Mouse (Mus musculus): Measurements from ENCODE around the gene Olfr523. TPM values are rescaled to one million over a fixed set of nuclear protein-coding genes. Genes with fewer than 3 reads are reported as not detected.
A peak's percentile ranks its signal among the peaks of the same experiment; 100 is the strongest.

The Olfr523 gene
- total RNA-seq, 1 experiment from 2014 or later, result not detected

DNA sequence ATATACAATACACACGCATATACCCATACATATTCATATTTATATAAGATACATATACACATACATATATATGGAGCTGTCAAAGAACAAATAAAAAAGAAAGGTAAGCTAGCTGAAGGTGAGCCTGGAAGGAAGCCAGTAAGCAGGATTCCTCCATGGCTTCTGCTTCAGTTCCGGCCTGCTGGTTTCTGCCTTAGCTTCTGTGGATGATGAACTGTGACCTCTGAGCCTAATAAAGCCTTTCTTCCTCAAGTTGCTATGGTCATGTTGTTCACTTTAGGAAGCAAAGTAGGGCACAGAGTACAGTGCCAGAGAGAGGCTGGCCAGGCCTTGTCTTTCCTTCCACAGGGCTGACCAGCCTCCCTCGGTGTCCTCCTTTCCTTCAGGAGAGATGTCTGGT is 2.2 kb upstream of the Olfr523 start:
- no peak for ATAC-seq (replicated peaks; ENCODE audit: low read depth, poor library complexity, severe bottlenecking)

DNA sequence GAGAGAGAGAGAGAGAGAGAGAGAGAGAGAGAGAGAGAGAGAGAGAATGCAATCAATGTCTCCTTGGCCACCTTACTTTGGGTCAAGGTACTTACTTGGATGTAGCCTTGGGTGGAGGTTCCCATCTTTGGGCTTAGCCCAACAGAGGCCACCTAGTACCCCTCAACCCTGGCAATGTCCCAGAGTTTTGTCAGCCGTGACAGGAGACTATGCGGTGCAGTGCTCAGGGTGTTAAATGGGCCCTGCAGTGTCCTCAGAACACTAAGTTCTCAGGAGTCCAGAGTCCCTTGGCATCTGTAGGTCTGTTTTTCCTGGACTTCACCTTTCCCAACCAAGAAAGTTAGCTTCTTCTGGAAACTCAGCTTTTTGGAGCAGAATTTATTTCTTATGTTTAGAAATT is 6.2 kb downstream of the Olfr523 start:
- ATAC-seq (replicated peaks; ENCODE audit: low read depth, poor library complexity, severe bottlenecking), result no peak

DNA sequence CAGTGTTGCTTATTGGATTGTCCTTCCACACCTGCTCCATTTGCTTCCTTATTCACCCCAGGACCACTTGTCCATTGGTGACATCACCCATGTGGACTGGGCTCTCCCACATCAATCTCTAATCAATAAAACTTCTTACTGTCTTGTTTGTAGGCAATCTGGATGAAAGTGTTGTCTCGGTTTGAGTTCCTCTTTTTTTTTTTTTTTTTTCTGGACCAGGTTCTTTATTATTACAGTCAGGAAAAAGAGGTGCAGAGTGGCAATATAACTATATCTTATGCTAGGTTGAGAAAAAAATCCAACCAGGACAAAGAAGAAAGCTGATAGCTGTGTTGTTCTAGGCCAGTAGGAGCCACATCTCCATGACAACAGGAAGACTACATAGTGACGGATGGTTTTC is 7.7 kb downstream of the Olfr523 start:
- no peak for ATAC-seq (replicated peaks; ENCODE audit: low read depth, poor library complexity, severe bottlenecking)

DNA sequence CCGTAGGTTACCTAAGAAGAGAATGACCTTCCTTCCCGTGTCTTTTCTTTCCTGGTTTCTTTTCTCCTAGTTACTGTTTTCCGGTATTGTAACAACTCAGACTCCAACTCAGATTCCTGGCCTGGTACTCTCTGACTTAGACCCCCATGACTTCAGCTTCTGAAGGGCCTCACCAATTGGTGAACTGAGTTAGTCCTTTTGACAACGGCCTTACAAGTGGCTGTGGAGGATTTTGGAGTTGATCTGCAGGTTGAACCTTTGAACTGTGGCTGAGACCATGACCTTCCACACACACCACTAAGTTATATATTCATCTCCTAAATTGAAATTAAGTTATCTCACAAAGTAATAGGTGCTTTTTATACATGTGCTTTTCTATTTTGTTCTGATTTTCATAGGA is 11.2 kb downstream of the Olfr523 start:
- ATAC-seq (replicated peaks; ENCODE audit: low read depth, poor library complexity, severe bottlenecking), result no peak

DNA sequence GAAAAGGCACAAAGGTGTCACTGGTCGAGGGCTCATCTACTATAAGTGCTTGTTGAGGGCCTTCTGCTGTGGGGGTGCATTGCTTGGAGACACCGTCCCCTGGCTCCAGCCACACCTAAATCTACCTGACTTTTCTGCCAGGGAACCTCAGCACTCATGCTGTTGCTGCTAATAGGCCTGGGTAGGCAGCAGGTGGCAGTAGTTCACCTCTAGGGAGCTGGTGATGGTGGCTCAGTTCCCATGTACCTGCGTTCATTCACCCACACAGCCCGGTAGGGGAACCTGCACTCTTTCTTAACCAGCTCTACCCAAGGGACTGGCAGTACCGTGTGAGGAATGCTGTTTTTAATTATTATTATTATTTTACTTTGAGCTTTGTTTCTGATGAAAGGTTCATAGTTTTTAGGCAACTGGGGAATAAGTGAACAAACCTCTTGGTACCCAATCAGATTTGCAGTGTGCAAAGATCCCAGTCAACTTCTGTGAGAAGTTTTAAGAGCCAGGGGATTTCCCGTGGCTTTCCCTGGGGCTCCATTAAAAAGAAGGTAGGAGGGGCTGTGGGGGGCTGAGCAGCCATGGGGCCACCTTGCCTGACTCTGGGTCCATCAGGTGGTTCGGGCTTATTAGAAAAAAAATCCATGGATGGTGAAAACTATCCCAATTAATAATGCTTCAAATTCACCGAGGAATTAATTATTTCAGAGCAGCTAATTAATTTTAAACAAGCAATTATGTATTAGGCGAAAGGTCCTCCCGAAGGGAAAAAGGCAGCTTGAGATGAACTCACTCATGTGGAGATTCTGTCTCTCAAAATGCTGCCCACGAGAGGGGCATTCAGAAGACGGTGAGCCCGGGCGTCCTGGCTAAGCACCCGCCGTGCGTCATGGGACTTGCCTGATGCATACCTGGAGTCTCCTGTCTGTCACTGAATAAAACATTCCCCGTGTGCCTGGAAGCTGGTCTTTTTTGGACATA is 13.9 kb downstream of the Olfr523 start:
- ATAC-seq (replicated peaks; ENCODE audit: low read depth, poor library complexity, severe bottlenecking), result peak; percentile 59; the same call in 1 of the 2 replicates

GRCm38 (mm10) chr7:140187721-140188390 is 14.8 kb downstream of the Olfr523 start:
- no peak for ATAC-seq (replicated peaks; ENCODE audit: low read depth, poor library complexity, severe bottlenecking)

DNA sequence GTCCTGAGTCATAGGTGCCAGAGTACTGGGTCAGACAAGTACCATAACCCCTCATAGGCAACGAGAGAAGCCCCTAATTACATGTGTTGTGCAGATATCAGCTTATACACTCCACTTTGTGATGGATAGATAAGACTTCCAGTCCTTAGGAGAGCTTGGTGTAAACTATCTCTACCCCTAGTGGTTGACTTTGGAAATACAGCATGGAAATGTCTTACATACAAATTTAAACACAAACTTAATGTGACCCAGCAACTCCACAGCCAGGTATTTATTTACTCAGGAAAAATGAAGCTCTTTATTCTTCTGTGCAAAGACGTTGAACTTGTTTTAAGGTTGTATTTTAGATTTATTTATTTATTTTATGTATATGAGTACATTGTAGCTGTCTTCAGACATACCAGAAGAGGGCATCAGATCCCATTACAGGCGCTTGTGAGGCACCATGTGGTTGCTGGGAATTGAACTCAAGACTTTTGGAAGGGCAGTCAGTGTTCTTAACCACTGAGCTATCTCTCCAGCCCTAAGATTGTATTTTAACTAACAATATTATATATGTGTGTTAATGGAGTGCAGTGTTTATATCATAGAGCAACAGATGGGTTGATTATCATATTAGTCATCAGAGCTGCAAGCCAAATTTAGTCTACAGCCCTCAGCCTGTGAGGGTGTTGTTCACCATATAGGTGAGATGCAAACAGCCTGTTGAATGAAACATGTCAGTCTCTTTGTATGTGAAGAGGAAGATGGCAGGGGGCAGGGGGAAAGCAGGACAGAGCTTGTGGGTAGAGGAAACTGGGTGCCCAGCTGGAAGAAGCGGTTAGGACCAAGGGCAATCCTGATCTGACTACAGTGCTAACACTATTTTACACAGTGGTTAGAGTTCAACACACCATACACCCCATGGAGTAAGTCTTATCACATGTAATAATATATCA is 15.6 kb downstream of the Olfr523 start:
- peak; percentile 71 for ATAC-seq (replicated peaks; ENCODE audit: low read depth, poor library complexity, severe bottlenecking)

DNA sequence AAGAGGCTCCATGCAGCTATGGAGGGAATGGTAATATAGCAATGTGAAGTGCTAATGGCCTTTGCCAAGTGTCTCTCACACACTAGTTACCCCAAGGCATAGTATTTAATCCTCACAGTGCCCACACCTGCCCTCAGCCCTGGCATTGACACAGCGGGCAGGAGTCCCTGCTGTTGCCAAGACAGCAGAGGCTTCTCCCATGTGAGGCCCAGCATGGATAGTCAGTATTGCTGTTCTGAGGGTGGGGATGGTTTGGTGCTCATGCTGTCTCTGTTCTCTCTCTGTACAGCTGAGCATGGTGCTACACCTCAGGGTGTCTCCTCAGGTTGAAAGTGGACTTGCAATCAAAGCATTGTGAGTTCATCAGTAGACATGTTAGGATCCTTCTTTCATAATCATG is 17.4 kb downstream of the Olfr523 start:
- ATAC-seq (replicated peaks; ENCODE audit: low read depth, poor library complexity, severe bottlenecking), result no peak

DNA sequence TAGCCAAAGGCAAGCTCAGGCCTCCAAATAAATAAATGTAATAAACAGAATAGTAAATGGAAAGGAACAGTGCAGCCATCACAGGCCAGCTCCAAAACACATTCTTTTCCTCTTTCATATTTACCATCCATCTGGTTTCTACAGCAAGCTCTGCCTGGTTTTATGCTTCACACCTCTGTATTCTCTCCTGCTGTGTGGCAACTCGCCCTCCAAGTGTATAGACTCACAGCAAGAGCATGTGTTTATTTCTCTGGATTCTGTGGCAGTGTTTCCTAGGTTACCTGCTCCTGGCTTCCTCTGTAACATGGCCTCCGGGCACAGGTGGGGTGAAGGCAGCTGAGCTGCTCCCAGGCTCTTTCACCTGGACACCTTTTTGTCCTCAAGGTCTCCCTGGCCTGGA is 19.4 kb downstream of the Olfr523 start:
- no peak for ATAC-seq (replicated peaks; ENCODE audit: low read depth, poor library complexity, severe bottlenecking)

GRCm38 (mm10) chr7:140192851-140193250 is 19.8 kb downstream of the Olfr523 start:
- ATAC-seq (replicated peaks; ENCODE audit: low read depth, poor library complexity, severe bottlenecking), result no peak

GRCm38 (mm10) chr7:140194031-140194430 is 21.0 kb downstream of the Olfr523 start:
- ATAC-seq (replicated peaks; ENCODE audit: low read depth, poor library complexity, severe bottlenecking), result no peak

DNA sequence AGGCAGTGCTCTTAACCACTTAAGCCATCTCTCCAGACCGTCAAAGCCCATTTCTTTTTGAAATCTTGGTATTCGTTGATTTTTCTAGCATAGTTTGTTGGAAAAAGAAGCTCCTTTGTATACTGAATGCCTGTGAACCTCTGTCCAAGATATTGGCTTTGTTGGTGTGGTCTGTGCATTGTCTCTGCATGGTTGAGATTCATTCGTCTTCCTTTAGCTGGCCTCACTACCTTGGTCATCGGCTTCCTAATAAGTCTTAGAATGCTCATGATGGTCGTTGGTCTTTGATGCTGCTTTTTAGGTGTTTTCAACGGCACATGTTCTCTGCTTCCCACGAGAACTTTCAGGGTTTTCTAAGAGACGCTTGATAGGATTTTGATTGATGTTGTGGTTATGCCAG is 23.0 kb downstream of the Olfr523 start:
- ATAC-seq (replicated peaks; ENCODE audit: low read depth, poor library complexity, severe bottlenecking), result no peak

DNA sequence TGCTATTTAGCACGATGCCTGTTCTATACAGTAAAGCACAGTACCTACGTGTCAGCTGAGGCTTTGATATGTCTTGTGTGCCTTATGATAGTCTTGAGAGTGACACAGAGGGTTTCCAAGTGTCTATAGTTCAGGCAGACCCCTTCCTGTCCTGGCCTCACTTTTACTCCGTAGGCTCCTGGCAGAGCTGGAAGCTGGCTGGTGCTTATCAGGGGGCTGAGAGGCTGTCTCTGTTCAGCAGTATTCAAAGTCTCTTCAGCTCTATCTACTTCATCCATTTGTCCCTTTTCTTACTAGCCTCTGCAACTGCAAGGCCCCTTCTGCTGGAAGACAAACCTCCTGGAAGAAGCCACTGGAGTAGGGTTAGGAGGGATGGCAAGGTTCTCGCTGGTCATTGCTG is 28.1 kb downstream of the Olfr523 start:
- no peak for ATAC-seq (replicated peaks; ENCODE audit: low read depth, poor library complexity, severe bottlenecking)

DNA sequence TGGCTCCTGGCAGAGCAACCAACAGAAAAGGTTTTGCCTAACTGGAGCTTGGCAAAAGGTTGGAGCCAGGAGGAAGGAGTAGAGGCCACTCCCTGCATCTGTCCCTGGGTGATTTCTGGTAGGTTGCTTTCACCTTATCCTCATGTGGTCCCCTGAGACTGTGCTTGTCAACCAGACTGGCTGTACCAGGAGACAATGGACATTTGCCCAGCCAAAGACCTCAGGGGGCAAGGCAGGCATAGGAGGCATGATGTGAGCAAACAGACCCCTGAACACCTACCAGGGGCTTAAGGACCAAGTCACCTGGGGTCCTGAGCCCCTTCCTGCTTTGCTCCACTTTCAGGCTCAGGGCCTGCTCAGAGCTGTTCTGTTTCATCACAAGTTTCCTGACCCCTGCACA is 32.8 kb downstream of the Olfr523 start, which contains the start of gene Olfr524:
Olfr524 (minus strand) TSS at position 101 of the 400 bp plus-strand sequence.
- no peak for ATAC-seq (replicated peaks; ENCODE audit: low read depth, poor library complexity, severe bottlenecking)

DNA sequence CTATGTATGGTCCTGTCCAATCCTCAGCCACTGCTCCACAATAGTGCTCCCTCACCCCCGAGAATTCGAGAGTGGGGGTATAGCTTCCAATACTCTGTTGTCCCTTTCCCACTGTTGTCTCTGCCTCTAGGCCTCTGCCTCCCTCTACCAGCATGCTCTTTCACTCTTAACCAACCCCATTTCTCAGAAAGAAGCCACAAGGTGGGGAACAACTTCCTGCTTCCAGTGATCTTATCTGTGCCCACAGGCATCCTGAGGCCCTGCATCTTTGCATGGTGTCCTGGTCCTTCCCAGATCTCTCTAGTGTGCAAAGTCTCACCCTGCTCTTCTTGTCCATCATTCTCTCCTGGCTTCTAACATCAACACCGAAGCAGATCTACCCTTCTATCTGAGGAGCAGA is 33.9 kb downstream of the Olfr523 start:
- peak; percentile 46 for ATAC-seq (replicated peaks; ENCODE audit: low read depth, poor library complexity, severe bottlenecking)

DNA sequence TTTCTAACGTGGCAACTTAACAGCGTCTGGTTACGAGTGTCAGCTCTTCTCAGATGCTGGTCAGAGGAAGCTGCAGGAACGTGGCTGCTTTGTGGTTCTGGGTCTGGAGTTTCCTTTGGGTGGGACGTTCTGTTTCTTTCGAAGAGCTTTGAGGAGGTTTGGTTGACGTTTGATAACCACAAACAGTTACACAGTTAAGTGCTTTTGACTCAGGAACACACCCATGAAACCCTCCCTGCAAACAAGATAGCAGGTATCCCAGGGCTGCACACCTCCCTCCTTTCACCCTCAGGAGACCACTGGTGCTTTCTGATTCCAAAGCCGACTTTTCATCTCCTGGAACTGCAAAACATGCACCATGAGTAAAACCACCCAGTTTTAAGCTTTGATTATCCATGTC is 35.1 kb downstream of the Olfr523 start:
- peak; percentile 65 for ATAC-seq (replicated peaks; ENCODE audit: low read depth, poor library complexity, severe bottlenecking)

DNA sequence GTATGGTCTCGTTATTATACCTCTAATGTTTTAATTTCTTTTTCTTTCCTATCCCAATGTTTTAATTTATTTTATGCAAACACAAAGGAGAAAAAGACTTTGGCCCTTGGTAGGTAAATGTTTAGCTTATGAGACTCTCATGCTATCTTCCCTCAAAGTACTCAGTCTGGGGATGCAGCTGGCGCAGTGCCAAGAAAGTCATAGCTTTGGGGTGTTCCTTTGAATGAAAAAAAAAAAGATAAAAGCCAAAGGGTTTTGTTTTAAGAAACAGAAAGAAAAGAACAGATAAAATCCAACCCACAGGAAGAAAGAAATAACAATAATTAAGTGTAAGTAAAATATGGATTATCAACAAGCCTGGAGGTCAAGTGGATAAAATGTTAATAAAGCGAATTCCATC is 35.7 kb downstream of the Olfr523 start:
- ATAC-seq (replicated peaks; ENCODE audit: low read depth, poor library complexity, severe bottlenecking), result no peak

DNA sequence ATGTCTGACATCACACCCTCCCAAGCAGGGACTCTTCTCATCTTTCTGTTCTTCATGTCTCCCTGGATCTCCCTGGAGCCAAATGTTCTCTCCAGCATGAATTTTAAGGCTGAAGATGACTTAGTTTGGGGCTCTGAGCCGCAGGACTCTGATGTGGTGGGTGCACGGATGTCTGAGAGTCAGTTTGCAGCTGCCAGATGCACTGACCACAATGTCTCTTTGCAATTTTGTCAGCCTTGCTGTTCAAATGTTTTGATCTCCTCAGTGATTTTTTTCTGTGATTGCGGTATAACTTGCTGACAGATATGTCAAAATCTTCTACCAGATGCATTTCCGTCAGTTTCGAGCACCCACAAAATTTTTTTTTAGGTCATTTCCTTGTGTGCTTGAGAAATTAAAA is 40.8 kb downstream of the Olfr523 start:
- no peak for ATAC-seq (replicated peaks; ENCODE audit: low read depth, poor library complexity, severe bottlenecking)

DNA sequence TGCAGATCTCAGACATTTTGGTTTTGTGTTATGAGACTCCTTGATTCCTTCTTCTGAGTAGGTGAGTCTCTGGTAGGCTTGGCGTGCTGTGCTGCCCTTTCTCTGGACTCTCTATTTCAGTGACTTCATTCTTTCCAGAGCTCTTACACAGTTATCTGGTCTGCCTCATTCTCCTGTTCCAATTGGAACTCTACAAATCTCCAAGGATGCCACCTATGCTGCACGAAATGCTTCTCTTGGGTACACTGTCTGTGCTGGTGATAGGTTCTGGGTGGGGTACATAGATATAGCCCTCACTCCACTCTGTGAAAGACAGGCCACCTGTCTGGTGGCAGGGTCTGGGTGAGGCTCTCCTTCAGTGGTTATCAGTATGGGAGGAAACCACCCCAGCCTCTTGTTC is 45.0 kb downstream of the Olfr523 start, which contains the start of gene Cd163l1:
Cd163l1 (plus strand) TSS at position 301 of the 400 bp plus-strand sequence.
- no peak for ATAC-seq (replicated peaks; ENCODE audit: low read depth, poor library complexity, severe bottlenecking)

DNA sequence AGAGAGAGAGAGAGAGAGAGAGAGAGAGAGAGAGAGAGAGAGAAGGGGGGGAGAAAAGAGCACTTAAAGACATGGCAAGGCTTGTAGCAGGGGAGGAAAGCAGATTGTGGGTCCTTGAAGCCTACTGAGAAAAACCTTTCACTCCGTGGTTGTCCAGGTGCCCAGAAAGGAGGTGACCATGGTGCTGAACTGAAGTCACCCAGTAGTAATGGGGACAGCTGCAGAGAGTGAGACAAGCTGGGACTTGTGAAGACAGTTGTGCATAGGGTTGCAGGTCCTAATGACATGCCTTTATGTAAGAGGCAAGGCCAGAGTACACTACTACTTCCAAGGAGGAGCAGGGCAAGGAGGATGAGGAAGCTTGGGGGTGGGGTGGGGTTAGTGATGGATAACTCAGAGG is 46.3 kb downstream of the Olfr523 start:
- ATAC-seq (replicated peaks; ENCODE audit: low read depth, poor library complexity, severe bottlenecking), result no peak

Measured in common myeloid progenitor, adult 5-6 weeks (primary cell).